Mouse (Mus musculus) neutrophil, adult 5-6 weeks (primary cell): ENCODE results near the gene Mbd3. TPM values are rescaled to one million over a fixed set of nuclear protein-coding genes. Genes with fewer than 3 reads are reported as not detected.

ENCODE experiments used
- ATAC-seq: fragments of 151-379, 151-347 bp; 2 replicates; pipeline ENCODE4 v1.8.0; 2017; ENCODE audit warnings: mild to moderate bottlenecking, moderate TSS enrichment; ENCODE audit not compliant: insufficient number of reproducible peaks, poor library complexity, low FRiP score, severe bottlenecking; ENCODE audit errors: extremely low read depth
- total RNA-seq: library from RNA; stranded (forward); fragments of 200-1000 nt; gene quantifications from 2 replicates; pipeline ENCODE4 v1.2.3, GENCODE M21; 2017

Gene Mbd3
- total RNA-seq, 1 experiment from 2014 or later: 27.0 TPM

- no peak for ATAC-seq
These were observed 31.1 kb upstream of the Mbd3 start for GRCm38 (mm10) chr10:80430375-80430980.

DNA sequence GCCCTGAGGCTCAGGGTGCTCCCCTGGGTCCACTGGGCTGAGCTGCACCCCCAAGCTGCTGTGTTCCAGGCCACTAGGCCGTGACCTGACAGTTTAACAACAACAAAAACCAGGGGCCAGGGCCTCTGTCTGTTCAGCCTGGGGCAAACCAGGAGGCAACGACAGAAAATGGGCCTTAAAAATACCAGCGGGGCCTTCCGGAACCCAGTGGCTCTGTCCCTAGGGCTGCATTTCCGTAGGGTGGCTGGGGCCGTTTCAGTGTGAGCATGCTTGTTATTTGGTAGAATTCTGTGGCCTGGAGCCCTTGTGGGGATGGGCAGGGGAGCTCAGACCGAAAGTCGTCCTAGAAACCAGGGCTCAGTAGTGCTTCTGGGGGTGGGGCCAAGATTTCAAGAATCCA lies 30.4 kb upstream of the Mbd3 start:
- peak; percentile 28 for ATAC-seq

GRCm38 (mm10) chr10:80425041-80425440 lies 25.7 kb upstream of the Mbd3 start:
- no peak for ATAC-seq

- no peak for ATAC-seq
These were observed 24.2 kb upstream of the Mbd3 start for GRCm38 (mm10) chr10:80423562-80423961.

DNA sequence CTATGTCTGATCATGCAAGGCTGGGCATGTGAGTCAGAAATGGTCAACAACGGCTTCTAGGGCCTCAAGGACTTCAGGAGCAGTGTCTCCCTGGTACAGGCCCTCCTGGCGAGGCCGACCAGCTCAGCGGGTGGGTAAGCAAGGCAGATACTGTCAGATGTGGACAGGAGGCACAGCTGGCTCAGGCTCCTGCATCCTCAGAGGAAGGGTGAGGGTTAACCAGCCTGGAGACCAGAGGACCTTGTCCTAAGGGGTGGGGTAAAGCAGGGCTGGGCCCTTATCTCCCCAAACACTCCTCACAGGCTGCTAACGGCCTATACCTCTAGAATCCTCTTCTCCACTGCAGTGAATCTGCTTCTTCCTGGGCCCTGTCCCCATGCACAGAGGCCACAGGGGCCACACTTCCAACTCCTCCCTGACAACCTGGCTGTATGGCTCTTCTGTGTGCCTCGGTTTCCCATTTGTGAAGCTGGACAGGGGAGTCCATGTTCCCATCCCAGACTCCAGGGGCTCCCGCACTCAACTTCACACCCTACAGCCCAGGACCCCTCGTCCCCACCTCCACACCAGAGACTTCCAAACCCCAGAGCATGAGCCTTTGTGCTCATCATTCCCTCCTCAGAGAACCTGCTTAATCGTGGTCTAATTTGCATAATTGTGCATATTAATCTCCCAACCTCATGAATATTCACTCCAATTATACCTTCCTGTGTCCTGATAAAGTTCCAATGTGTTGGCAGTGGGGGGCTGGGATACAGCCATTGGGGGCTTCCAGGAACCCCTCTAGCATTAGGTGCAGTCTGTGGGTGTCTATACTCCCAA lies 22.5 kb upstream of the Mbd3 start:
- no peak for ATAC-seq

DNA sequence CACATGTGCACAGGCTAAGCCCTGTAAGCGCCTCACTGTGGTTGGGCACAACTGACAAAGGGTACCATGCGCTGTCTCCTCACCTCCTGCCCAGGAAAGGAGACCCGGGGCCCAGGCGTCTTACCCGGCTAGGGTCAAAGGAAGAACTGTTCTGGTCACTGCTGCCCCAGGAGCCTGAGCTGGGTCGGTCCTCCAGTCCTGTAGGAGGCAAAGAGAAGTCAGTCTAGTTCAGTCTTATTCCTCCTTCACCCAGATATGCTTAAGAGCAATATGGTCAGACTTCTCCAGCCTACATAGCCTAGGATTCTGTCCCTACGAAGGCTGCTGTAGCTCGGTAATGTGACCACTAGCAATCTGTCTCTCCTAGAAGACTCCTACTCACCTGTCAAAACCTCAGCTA lies 21.9 kb upstream of the Mbd3 start:
- ATAC-seq: no peak

DNA sequence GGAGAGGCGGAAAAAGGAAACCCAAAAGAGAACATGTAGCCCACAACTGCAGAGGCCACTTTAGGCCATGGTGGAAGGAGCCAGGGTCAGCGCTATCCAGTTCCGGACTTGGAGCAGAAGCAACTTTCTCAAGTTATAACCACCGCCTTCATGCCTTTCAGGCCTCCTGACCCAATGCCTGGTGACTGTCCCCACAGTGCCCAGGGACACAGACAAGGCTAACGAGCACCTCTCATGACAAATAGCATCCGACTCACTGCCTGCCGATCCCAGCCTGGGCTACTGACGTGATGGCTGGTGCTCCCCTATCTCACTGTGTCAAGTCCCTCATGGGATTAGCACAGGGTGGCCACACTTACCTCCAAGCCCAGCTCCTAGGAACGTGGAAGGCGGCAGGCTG lies 21.4 kb upstream of the Mbd3 start:
- ATAC-seq: no peak

DNA sequence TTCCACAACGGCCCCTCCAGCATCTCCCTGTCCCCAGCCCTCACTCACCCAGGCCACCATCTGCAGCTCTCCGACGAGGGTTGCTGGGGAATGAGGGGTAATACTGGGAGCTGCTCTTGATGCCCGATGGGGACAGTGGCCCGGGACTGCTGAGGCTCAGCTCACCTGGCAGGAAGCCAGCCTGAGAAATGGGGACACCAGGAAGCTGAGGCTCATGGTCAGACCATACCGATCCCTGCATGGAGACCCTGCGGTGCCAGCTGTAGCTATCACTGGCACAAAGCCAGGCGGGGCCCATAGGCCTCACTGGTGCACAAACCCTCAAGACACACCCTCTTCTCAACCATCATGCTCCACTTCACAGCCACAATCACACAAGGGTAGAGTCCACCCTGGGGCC lies 20.1 kb upstream of the Mbd3 start:
- ATAC-seq: no peak

GRCm38 (mm10) chr10:80418311-80418710 lies 19.0 kb upstream of the Mbd3 start:
- no peak for ATAC-seq

DNA sequence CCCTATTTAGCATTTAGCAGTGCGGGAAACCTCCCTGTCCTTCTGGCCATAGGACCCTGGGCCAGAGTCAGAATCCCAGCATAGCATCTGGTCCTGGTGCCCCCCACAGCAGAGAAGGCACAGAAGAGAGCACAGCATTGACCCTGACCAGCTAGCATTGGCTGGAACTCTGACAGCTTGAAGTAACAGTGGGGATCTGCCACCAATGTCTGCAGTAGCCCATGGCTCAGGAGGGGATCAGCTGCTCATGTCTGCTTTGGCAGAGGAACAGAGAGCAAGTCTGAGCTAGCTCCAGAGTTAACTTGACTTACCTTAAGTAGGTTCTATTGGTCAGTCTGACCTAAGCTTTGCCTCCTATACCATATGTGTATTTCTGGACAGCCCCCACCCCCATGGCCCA lies 18.5 kb upstream of the Mbd3 start:
- no peak for ATAC-seq

GRCm38 (mm10) chr10:80417371-80417770 lies 18.0 kb upstream of the Mbd3 start:
- ATAC-seq: no peak

DNA sequence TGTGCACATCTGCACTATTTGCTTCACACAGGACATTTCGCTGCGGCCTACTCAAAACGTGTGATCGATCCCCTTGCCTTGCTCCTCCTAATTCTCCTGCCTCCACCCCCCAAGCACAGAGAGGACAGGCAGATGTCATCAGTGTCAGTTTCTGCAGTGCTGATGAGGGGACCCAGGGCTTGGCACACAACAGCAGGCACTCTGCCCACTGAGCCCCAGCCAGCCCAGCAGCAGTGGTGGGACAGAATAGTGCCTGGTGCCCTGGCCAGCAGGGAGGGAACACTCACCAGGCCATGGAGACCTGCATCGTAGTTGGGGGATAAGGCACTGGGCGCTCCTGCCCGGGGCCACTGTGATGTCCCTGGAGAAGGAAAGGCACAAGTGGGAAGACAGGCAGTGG lies 16.2 kb upstream of the Mbd3 start:
- ATAC-seq: no peak

DNA sequence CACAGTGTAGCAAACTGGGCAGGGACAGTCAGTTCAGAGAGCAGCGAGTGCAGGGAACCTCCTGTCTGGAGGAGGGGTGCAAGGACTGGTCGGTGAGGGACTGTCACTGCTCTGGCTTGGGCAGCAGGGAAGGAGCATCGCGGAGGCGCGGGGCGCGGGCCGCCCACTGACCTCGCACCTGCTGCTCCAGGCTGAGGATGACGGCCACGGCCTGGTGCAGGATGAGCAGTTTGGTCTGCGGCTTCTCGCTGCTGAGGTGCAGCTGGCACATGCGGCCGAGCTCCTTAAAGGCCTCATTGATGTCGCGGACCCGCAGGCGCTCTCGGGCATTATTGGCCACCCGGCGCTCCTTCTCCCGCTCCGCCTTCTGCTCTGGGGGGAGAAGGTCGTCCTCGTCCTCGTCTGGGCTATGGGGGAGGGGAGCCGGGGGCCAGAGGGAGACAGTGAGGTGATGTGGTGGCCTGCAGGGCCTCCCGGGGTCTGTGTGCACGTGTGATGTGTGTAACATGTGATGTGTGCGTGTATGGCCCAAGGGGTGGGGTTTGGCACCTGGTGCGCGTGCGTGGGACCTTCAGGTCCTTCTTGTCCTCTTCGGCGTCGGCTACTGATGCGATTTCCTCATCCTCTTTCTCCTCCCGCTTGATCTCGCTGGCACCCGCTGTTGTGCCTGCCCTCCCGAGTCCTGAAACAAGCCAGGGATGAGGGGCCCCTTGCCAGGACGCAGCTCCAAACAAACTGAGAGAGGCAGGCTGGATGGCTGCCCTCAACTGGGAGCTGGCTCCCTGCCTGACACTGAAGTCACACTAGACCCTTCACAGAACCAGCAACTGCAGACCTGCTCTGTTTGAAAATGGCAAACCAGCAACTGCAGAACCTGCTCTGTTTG lies 13.5 kb upstream of the Mbd3 start:
- ATAC-seq: no peak

- ATAC-seq: no peak
These were observed 8.6 kb upstream of the Mbd3 start for GRCm38 (mm10) chr10:80407924-80408323.

GRCm38 (mm10) chr10:80406684-80407501 lies 7.5 kb upstream of the Mbd3 start, which contains the start of gene Uqcr11:
TSS of gene Uqcr11 (minus strand) at chr10:80406830.
- peak; percentile 86 for ATAC-seq

- no peak for ATAC-seq
These were observed 6.3 kb upstream of the Mbd3 start for GRCm38 (mm10) chr10:80405481-80406173.

DNA sequence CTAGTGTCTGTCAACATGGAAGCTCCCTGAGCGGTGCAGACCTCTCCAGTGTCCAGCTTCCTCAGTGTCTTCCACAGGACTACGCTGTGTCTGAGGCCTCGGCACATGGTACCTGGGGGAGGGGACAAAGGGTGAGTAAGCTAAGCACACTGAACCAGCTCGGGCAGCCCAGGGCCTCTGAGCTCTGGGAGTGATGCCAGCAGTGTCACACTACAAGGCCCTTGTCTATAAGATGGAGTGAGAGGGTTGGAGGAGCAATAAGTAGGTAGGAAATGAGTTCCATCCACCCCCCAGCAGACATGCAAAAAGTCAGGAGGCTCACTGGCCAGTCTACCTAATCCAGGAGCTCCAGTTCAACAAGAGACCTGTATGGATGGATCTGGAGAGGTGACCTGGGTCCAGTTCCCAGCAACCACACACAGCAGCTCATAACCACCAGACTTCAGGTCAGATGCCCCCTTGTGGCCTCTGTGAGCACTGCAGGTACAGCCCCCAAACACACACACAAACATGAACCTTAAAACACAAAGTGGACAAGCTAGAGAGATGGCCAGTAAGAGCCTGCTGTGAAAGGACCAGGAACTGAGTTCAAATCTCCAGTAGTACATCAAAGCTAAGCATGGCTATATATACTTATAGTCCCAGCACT lies 3.8 kb upstream of the Mbd3 start:
- ATAC-seq: no peak

DNA sequence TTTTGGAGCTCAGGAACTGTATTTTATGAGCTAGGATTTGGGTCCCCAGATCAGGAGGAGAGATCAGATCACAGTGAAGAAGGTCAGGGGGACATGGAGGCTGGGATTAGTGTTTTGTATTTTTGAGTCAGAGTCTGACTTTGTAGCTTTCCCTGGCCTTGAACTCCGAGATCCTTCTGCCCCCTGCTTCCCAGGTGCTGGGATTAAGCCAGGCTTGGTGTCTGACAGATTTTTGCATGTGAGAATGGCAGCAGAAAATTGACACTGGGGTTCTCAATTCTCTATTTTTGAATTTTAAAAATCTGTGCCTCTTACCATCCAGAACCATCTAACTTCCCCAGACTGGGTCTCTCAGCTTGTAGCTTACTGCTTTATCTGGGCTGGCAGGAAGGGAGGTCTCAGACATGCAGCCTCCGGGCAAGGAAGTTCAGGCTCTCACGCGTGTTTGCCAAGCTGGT lies 1.4 kb upstream of the Mbd3 start:
- ATAC-seq: no peak
